Mouse (Mus musculus): ENCODE measurements around the gene Tmigd3. TPM values are rescaled to one million over a fixed set of nuclear protein-coding genes. Genes with fewer than 3 reads are reported as not detected.
"Not testable (repeated sequence)": the region's sequence is repeated elsewhere in the genome, so short reads cannot be mapped to it uniquely, and the experiment has no call there.

Gene Tmigd3
- polyA plus RNA-seq, 1 experiment, result 1.1 TPM

DNA sequence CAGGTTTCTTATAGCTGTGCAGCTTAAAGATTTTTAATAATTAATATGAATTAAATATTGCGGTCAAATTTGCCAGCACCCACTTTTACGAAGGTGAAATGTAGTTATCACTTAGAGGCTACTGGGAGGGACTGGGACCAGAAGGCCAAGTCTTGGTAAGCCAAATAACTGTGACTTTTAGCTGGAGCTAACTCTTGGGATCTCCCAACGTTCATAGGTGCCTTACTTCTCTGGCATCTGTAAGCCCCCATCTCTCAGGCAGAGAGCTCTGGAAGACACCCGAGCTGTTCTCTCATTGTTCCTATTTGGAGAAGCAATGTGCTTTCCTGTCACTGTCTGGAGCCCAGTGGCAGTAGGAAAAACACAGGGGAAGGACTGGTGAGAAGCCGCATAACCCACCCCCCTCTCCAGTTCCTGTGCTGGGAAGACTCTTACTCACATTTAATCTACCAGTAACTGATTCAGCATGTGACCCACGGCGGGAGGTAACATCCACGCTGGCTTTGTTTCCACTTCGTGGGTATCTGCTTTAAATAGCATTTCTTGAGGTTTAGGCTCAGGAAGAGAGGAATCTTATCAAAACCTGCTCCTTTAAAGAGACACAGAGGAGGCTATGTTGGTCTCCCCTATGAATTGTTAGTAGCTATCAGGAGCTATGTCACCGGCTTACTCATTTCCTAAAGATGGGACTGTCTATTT, 47.1 kb downstream of the Tmigd3 start:
- H3K36me3 ChIP-seq (ENCODE audit: control insufficient read depth, insufficient read depth, low read length), result no peaks in the 10 kb centered on the region
- no peak overlapping the region for H3K4me3 ChIP-seq (ENCODE audit: extremely low read depth, insufficient read depth, insufficient read length)
- H3K27me3 ChIP-seq (ENCODE audit: control insufficient read depth, insufficient read depth, low read length), result no peaks in the 10 kb centered on the region
- peaks cover 3% of the 10 kb centered on the region; the same call in 1 of the 2 replicates for H3K4me1 ChIP-seq (ENCODE audit: control insufficient read depth, insufficient read depth, insufficient read length)
- TF ChIP-seq POLR2A (IDR thresholded peaks at IDR 0.05; ENCODE audit: low read depth, low read length) (no peak), CTCF (IDR thresholded peaks at IDR 0.05; ENCODE audit: extremely low read depth, insufficient read depth, insufficient read length, insufficient replicate concordance) (no peak)
- no peak overlapping the region for H3K27ac ChIP-seq (ENCODE audit: insufficient read depth, low read length)
- DNase-seq (ENCODE audit: low read depth in 1 of 2, low spot score in 2 of 2), result no peak
- 40% methylated on average over 10 of the region's 10 CpGs for WGBS

DNA sequence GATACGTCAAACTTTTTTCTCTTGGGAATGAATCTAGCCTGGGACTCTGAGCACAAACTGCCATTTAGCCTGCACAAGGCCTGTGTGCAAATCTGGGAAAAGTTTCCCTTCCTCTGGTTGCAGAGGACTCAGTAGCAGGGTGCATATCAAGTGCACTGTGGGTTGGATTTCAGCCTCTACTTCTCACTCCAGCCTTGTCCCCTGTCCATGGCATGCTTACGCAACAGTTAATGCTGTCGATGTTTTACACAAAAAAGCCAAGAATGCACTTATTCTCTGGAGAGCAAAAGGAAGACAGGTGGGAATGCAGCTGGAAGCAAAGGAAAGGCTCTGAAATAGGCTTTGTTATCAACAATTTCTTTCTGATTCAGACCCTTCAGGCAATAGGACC, 47.6 kb downstream of the Tmigd3 start:
- WGBS, result 58% methylated on average over 3 of the region's 3 CpGs
- TF ChIP-seq CTCF (IDR thresholded peaks at IDR 0.05; ENCODE audit: extremely low read depth, insufficient read depth, insufficient read length, insufficient replicate concordance) (no peak), POLR2A (IDR thresholded peaks at IDR 0.05; ENCODE audit: low read depth, low read length) (no peak)
- H3K36me3 ChIP-seq (ENCODE audit: control insufficient read depth, insufficient read depth, low read length), result no peaks in the 10 kb centered on the region
- H3K4me1 ChIP-seq (ENCODE audit: control insufficient read depth, insufficient read depth, insufficient read length), result peaks cover 3% of the 10 kb centered on the region; the same call in 1 of the 2 replicates
- no peak for DNase-seq (ENCODE audit: low read depth in 1 of 2, low spot score in 2 of 2)
- no peak overlapping the region for H3K4me3 ChIP-seq (ENCODE audit: extremely low read depth, insufficient read depth, insufficient read length)
- H3K27ac ChIP-seq (ENCODE audit: insufficient read depth, low read length), result no peak overlapping the region
- no peaks in the 10 kb centered on the region for H3K27me3 ChIP-seq (ENCODE audit: control insufficient read depth, insufficient read depth, low read length)

DNA sequence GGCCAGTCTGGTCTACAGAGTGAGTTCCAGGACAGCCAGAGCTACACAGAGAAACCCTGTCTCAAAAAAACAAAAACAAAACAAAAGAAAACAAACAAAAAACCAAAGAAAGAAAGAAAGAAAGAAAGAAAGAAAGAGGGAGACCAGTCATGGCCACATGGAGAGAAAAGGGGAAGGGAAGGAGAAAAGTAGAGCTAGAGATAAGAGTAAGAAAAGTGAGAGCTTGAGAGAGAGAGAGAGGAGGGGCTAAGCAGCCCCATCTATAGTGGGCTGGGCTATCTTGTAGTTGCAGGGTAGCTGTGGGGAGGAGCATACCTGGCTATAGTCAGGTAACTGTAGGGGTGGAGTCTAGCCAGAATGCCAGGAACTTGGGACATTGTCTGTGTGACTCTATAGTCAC, 50.0 kb downstream of the Tmigd3 start:
- not testable (repeated sequence) for H3K27me3 ChIP-seq (ENCODE audit: control insufficient read depth, insufficient read depth, low read length); DNase-seq (ENCODE audit: low read depth in 1 of 2, low spot score in 2 of 2); H3K27ac ChIP-seq (ENCODE audit: insufficient read depth, low read length); H3K4me1 ChIP-seq (ENCODE audit: control insufficient read depth, insufficient read depth, insufficient read length); H3K36me3 ChIP-seq (ENCODE audit: control insufficient read depth, insufficient read depth, low read length); H3K4me3 ChIP-seq (ENCODE audit: extremely low read depth, insufficient read depth, insufficient read length)

DNA sequence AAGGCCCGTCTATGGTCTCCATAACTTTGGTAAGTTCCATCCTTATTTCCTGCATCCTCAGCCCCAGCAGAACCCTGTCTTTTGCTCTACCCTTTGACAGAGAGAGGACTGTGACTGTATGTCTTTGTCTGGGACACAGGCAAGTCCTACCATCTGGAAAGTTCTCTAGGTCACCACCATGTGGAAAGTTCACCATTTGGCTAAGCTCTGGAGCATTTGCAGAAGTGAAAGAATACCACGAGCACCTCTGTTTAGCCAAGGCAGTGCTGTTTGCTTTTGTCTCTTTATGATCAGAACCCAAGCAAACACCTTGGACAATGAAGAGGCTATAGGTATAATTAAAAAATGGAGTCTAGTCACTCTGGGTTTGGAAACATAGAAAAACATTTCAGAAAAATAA, 51.3 kb downstream of the Tmigd3 start:
- no peak overlapping the region for H3K4me3 ChIP-seq (ENCODE audit: extremely low read depth, insufficient read depth, insufficient read length)
- DNase-seq (ENCODE audit: low read depth in 1 of 2, low spot score in 2 of 2), result no peak
- no peaks in the 10 kb centered on the region for H3K36me3 ChIP-seq (ENCODE audit: control insufficient read depth, insufficient read depth, low read length)
- H3K27ac ChIP-seq (ENCODE audit: insufficient read depth, low read length), result no peak overlapping the region
- WGBS, result 43% methylated on average over 2 of the region's 2 CpGs
- H3K27me3 ChIP-seq (ENCODE audit: control insufficient read depth, insufficient read depth, low read length), result no peaks in the 10 kb centered on the region
- H3K4me1 ChIP-seq (ENCODE audit: control insufficient read depth, insufficient read depth, insufficient read length), result peaks cover 3% of the 10 kb centered on the region; the same call in 1 of the 2 replicates
- no peak for TF ChIP-seq POLR2A (IDR thresholded peaks at IDR 0.05; ENCODE audit: low read depth, low read length)
- TF ChIP-seq CTCF (IDR thresholded peaks at IDR 0.05; ENCODE audit: extremely low read depth, insufficient read depth, insufficient read length, insufficient replicate concordance), result no peak

DNA sequence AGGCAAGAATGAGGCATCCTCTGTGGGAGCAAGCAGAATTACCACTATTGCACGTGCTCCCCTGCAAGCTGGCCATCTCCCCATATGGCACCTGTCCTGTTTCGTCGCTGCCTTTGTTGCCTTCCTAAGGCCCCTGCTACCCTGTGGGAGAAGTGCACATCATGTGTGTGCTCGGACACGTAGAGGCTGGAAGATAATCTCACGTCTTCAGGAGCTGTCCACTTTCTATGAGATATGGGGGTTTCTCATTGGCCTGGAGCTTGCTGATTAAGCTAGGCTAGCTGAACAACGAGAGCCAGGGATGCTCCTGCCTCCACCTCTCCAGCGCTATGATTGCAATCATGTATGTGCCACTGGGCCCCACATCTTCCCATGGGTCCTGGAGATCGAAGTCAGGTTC, 53.9 kb downstream of the Tmigd3 start:
- H3K4me1 ChIP-seq (ENCODE audit: control insufficient read depth, insufficient read depth, insufficient read length), result peaks cover 8% of the 10 kb centered on the region; the same call in 1 of the 2 replicates
- H3K36me3 ChIP-seq (ENCODE audit: control insufficient read depth, insufficient read depth, low read length), result no peaks in the 10 kb centered on the region
- DNase-seq (ENCODE audit: low read depth in 1 of 2, low spot score in 2 of 2), result no peak
- TF ChIP-seq POLR2A (IDR thresholded peaks at IDR 0.05; ENCODE audit: low read depth, low read length), result no peak
- no peak for TF ChIP-seq CTCF (IDR thresholded peaks at IDR 0.05; ENCODE audit: extremely low read depth, insufficient read depth, insufficient read length, insufficient replicate concordance)
- H3K27ac ChIP-seq (ENCODE audit: insufficient read depth, low read length), result no peak overlapping the region
- H3K4me3 ChIP-seq (ENCODE audit: extremely low read depth, insufficient read depth, insufficient read length), result no peak overlapping the region
- 81% methylated on average over 9 of the region's 9 CpGs for WGBS
- no peaks in the 10 kb centered on the region for H3K27me3 ChIP-seq (ENCODE audit: control insufficient read depth, insufficient read depth, low read length)

DNA sequence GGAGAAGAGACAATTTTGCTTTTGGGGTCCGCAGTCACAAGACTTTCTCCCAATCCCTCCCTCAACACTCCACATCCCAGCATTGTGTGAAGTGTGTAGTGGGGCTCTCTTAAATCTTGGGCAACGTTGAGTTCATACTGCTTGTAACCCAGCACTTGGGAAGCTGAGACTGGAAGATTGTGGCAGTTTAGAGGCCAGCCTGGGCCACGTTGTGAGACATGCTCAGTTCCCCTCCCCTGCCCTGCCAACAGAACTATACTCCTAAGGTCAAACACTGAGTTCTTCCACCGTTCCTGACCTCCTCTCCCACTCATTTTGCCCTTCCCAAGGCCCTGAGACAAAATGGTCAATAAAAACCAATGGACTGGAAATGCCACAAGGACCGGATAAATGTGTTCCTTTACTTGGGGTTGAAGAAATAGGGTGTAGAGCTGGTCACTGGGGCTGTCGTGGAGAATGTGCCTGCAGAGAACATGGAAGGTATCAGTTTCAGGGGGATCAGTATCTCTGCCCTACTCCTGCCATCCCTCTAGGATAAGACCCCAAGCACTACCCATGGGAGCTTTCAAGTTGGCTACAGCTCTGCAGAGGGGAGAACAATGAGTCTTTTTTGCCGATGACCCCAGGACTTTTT, 57.0 kb downstream of the Tmigd3 start:
- TF ChIP-seq POLR2A (IDR thresholded peaks at IDR 0.05; ENCODE audit: low read depth, low read length) (no peak), CTCF (IDR thresholded peaks at IDR 0.05; ENCODE audit: extremely low read depth, insufficient read depth, insufficient read length, insufficient replicate concordance) (no peak)
- peaks cover 9% of the 10 kb centered on the region; the same call in 1 of the 2 replicates for H3K4me1 ChIP-seq (ENCODE audit: control insufficient read depth, insufficient read depth, insufficient read length)
- WGBS, result 81% methylated on average over 7 of the region's 7 CpGs

DNA sequence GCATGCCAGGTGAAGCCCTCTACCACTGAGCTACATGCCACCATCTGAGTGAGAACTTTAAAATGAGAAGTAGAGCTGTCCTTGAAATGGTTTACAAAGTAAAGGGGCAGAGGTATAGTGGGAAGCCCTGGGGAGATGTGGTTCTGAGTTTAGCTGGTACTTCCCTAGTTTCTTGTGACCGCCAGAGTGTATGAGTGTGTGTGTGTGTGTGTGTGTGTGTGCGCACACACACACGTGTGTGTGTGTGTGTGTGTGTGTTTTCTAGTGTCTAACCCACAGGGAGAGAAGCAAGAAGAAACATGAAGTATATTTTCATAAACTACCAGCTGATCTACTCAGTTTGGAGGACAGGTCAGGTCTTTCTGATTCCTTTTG, 57.5 kb downstream of the Tmigd3 start:
- WGBS, result 29% methylated on average over 3 of the region's 3 CpGs
- no peak overlapping the region for H3K4me3 ChIP-seq (ENCODE audit: extremely low read depth, insufficient read depth, insufficient read length)
- DNase-seq (ENCODE audit: low read depth in 1 of 2, low spot score in 2 of 2), result no peak
- TF ChIP-seq CTCF (IDR thresholded peaks at IDR 0.05; ENCODE audit: extremely low read depth, insufficient read depth, insufficient read length, insufficient replicate concordance) (no peak), POLR2A (IDR thresholded peaks at IDR 0.05; ENCODE audit: low read depth, low read length) (no peak)
- H3K27ac ChIP-seq (ENCODE audit: insufficient read depth, low read length), result peak overlapping the region; percentile 61
- H3K4me1 ChIP-seq (ENCODE audit: control insufficient read depth, insufficient read depth, insufficient read length), result peaks cover 11% of the 10 kb centered on the region; the same call in 1 of the 2 replicates
- no peaks in the 10 kb centered on the region for H3K27me3 ChIP-seq (ENCODE audit: control insufficient read depth, insufficient read depth, low read length)
- no peaks in the 10 kb centered on the region for H3K36me3 ChIP-seq (ENCODE audit: control insufficient read depth, insufficient read depth, low read length)

More for the DNA sequence above, 57.0 kb downstream of the Tmigd3 start:
- Histone ChIP-seq H3K4me3 (ENCODE audit: extremely low read depth, insufficient read depth, insufficient read length) (no peak overlapping the region), H3K27ac (ENCODE audit: insufficient read depth, low read length) (no peak overlapping the region), H3K36me3 (ENCODE audit: control insufficient read depth, insufficient read depth, low read length) (no peaks in the 10 kb centered on the region), H3K27me3 (ENCODE audit: control insufficient read depth, insufficient read depth, low read length) (no peaks in the 10 kb centered on the region)
- no peak for DNase-seq (ENCODE audit: low read depth in 1 of 2, low spot score in 2 of 2)
